Mouse (Mus musculus) embryo, embryonic 10 days (tissue): ENCODE data around the gene Thap11.

ENCODE experiments used
- DNase-seq: peaks from one replicate; pipeline ENCODE4 v3.0.0-alpha.2; 2015; ENCODE audit warnings: low spot score

Gene Thap11

DNA sequence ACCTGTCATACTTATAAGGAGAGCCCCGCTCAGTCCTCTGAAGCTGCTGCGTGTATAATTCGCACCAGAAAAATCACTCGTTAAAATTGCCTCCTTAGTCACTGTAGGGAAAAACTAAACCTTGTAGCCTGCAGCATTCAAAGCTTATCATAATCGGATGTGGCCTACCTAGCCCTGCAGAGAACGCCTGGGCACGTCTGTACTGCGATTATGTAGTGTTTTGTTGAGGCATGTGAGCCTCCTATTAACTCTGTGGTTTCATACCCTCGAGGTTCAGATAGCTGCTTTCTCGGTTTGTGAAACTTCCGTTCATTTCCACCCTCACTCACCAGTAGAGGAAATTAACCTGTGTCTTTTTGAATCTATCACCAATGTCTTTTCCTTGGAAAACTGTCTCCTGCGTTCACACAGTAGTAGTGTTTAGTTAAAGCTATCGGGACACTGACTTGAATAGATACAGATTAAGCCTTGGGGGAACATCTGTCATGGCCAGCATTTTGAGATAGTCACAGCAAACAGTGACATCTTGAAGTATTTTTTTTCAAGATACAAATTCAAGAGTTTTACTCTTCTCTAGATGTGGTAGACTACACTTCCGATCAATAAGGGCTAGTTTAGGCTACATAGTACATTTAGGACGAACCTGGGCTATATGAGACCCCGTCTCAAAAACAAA is 46.1 kb downstream of the Thap11 start:
- no peak for DNase-seq
